Mouse (Mus musculus) brain, embryonic 14.5 days (tissue): ENCODE measurements around the gene Megf6.
A peak's percentile ranks its signal among the peaks of the same experiment; 100 is the strongest.

Experiments
- CTCF ChIP-seq: fragments of 200-500 bp; IDR thresholded peaks from 2 replicates; pipeline ENCODE4 v1.5.1; 2012; ENCODE audit warnings: inconsistent platforms, mild to moderate bottlenecking, moderate library complexity, borderline replicate concordance; ENCODE audit not compliant: insufficient read depth, insufficient read length; ENCODE audit errors: extremely low read depth
- POLR2A ChIP-seq: fragments of 200-500 bp; IDR thresholded peaks from 2 replicates; pipeline ENCODE4 v1.6.1; 2012; ENCODE audit warnings: mild to moderate bottlenecking, inconsistent platforms, borderline replicate concordance; ENCODE audit not compliant: poor library complexity, insufficient read depth, insufficient read length, severe bottlenecking; ENCODE audit errors: extremely low read depth

- TF ChIP-seq CTCF: peak; percentile 74
- TF ChIP-seq POLR2A: no peak
Measured at GRCm38 (mm10) chr4:154273000-154273399, 102.5 kb downstream of the Megf6 start.
